Mouse (Mus musculus): ENCODE measurements around the gene Glmp.
"Not testable (repeated sequence)": the region's sequence is repeated elsewhere in the genome, so short reads cannot be mapped to it uniquely, and the experiment has no call there.

Glmp gene

GRCm38 (mm10) chr3:88376644-88377043 is 51.8 kb downstream of the Glmp start:
- DNase-seq (ENCODE audit: low spot score): not testable (repeated sequence)

DNA sequence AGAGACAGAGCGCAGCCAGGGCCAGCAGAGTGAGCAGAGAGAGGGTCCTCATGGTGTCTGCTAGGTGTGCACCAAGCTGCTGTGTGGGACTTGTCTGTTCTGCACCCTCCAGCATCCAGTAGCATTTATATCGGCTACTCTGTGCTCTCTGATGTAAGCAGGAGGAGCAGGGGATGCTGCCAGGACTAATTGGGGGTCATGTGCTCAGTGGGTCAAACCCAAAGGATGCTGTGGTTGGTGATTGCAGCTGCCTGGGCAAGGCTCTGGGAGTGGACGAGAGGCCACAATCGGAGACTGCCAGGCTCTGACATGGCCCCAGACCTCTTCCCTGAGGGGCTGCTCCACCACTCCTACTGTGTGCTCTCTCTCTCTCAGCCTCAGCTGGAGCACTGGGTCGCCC is 53.8 kb downstream of the Glmp start, which contains the start of gene Bglap2:
Gene Bglap2, minus strand, starts transcription at position 101 of the 400 bp plus-strand sequence.
- not testable (repeated sequence) for DNase-seq (ENCODE audit: low spot score)

All from testis, postnatal 10 days (tissue).